Mouse (Mus musculus) ovary, adult 10 weeks (tissue): Measurements from ENCODE around the gene Ruvbl2. TPM values are rescaled to one million over a fixed set of nuclear protein-coding genes. Genes with fewer than 3 reads are reported as not detected.

ENCODE experiments used
- polyA plus RNA-seq: library from polyadenylated mRNA; stranded (reverse); fragments of 350-450 nt; fragmentation: Illumina TruSeq; extraction: RNeasy Lipid Tissue Mini Kit (QIAGEN cat#74804); gene quantifications from one replicate; pipeline ENCODE4 v1.2.3, GENCODE M21; 2014

Gene Ruvbl2
- polyA plus RNA-seq: 2.1 TPM

GRCm38 (mm10) chr7:45437521-45438276 is at the start of gene Ruvbl2:
TSS of gene Ruvbl2 (minus strand) at chr7:45438096.

GRCm38 (mm10) chr7:45486761-45487415 is 49.0 kb upstream of the Ruvbl2 start, which contains the start of gene Gm45808:
TSS of gene Gm45808 (minus strand) at chr7:45486811.

GRCm38 (mm10) chr7:45481374-45481927 is 43.6 kb upstream of the Ruvbl2 start, which contains the start of gene Tulp2:
TSS of gene Tulp2 (plus strand) at chr7:45481877.

DNA sequence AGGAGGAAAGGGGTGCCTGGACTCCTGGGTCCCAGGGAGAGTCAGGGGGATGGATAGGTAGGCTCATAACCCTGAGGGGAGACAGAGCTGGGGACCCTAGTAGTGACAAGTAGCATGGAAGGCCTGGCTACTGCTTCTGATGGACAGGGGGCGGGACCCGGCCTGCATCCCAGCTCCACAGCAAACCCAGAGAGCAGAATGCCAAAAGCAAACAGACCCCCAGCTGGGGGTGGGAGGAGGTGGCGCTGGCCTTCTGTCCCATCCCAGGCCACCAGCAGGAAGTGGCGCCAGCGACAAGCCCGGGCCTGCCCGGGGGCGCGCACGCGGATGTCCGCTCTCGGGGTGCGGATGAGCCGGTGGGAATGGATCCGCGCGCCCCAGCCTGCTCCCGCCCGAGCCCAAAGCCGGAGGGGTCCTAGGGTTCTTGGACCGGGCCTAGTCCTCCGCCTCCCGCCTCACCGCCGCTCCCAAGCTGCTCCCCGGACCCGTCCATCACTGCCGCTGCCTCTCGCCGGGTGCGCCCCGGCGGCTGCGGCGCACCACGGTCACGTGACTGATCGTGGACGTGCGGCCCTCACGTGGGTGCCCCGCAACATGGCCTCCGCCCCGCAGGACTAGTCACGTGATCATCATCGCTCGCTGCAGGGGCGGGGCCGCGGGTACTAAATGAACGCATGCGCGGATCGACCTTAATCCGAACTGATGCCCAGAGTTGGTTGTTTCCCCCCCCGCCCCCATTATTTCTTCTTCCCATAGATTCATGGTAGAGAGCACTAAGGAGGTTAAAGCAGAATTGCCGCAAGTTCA is 28.6 kb upstream of the Ruvbl2 start, which contains the start of gene Bax:
Gene Bax (minus strand): TSS at position 616 of the 807 bp plus-strand sequence.

GRCm38 (mm10) chr7:45459564-45460140 is 21.8 kb upstream of the Ruvbl2 start, which contains the start of gene Ftl1:
TSS of gene Ftl1 (minus strand) at chr7:45459884.

DNA sequence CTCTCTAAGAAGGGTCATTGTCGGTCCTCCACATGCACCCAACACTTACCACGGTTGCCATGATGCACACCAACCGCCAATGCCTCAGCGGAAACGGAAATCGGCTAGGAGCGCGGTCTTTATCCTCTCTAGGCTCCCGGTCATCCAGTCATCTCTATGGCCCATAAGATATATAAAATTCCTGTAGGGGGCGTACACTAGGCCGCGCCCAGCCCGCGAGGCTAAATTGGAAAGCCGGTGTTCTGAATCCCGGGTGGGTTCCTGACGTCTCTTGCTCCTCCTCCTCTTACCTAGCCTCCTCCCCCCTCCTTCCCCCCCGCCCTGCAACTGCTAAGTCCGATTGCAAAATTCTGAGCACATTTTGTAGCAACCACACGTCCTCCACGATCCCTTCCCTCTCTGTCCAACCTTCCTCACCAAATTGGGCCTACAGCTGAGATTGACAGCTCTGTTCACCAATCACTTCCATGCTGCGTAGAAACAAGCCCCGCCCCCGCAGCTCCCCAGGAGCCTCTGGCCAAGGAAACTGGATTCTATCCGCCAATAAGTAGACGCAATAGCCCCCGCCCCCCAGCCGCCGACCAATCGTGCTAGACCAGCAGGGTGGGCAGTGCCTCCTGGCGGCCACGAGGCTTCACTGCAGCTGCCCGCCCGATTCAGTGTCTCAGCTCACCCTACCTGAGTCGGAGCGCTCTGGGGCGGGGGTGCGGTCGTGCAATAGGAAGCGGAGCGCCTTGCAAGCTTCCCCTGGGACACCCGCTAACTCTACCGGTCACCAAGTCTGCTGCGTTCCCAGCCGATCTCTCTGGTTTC is 3.5 kb downstream of the Ruvbl2 start, which contains the start of gene Gys1:
Gene Gys1 (plus strand): TSS at position 642 of the 813 bp plus-strand sequence.

GRCm38 (mm10) chr7:45420615-45420919 is 17.3 kb downstream of the Ruvbl2 start, which contains the start of gene Lhb:
TSS of gene Lhb (plus strand) at chr7:45420820.

GRCm38 (mm10) chr7:45413113-45413863 is 24.6 kb downstream of the Ruvbl2 start, which contains the start of gene Ntf5:
TSS of gene Ntf5 (plus strand) at chr7:45413695.

DNA sequence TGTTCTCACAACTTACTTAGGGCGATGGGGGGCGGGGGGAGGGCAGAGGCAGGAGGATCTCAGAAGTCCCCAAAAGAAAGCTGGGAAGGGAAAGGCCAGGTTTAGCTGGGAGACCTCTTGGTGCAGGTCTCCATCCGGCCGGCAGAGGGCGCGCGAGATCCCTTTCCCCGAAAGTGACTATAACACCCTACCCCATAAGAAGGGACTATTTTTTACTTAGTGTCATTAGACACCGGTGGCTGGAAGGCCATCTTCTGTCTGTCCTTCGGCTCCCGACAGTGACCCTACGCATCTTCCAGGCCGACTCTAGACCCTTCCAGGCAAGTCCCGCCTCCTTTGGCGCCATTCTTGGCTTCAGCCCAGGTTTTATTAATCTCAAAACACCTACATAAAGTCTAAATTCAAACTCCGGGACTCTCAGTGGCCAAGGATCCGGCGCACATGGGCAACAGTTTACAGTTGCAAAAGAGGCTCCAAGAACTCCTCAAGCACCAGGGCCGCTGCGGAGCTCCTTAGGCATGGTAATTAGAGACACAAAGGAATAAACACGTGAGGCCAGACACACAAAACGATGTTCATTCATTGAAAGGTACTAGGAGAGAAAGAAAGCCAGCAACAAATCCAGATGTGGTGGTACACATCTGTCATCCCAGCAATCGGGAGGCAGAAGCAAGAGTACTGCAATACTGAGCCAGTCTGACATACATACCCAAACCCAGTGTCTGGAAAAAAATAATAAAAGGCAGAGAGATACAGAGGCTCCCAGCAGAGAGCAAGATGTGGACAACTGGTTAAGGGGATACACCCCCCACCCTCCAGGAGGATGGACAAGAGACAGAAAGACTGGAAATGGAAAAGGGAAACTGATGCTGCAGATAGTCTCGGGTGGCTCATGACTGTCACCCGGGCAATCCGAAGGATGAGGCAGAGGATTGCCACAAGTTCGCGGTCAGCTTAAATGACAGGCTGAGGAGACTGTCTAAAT is 32.5 kb downstream of the Ruvbl2 start, which contains the start of gene Kcna7:
Gene Kcna7 (plus strand): TSS at position 563 of the 985 bp plus-strand sequence.

GRCm38 (mm10) chr7:45395578-45396336 is 42.1 kb downstream of the Ruvbl2 start, which contains the start of gene Snrnp70:
TSS of gene Snrnp70 (minus strand) at chr7:45395742.

Other genes starting within 250 kb of the Ruvbl2 start
- gene Ccdc155, start 233.2 kb downstream of the Ruvbl2 start, polyA plus RNA-seq: not detected
- not detected for gene Dkkl1, start 225.9 kb downstream of the Ruvbl2 start, polyA plus RNA-seq
- 10.9 TPM for gene Tead2, start 222.3 kb downstream of the Ruvbl2 start, polyA plus RNA-seq
- not detected for gene Cd37, start 199.0 kb downstream of the Ruvbl2 start, polyA plus RNA-seq
- gene Slc6a16, start 197.0 kb downstream of the Ruvbl2 start, polyA plus RNA-seq: not detected
- not detected for gene Slc6a21, start 160.6 kb downstream of the Ruvbl2 start, polyA plus RNA-seq
- gene Trpm4, start 104.3 kb downstream of the Ruvbl2 start, polyA plus RNA-seq: 0.46 TPM
- 0.31 TPM for gene Hrc, start 102.8 kb downstream of the Ruvbl2 start, polyA plus RNA-seq
- not detected for gene Ppfia3, start 71.1 kb downstream of the Ruvbl2 start, polyA plus RNA-seq
- not detected for gene Lin7b, start 67.5 kb downstream of the Ruvbl2 start, polyA plus RNA-seq
- gene Snrnp70, start 42.4 kb downstream of the Ruvbl2 start, polyA plus RNA-seq: 78.5 TPM
- not detected for gene Kcna7, start 32.4 kb downstream of the Ruvbl2 start, polyA plus RNA-seq
- gene Ntf5, start 24.4 kb downstream of the Ruvbl2 start, polyA plus RNA-seq: 2.6 TPM
- not detected for gene Lhb, start 17.3 kb downstream of the Ruvbl2 start, polyA plus RNA-seq
- 4.5 TPM for gene Gys1, start 3.3 kb downstream of the Ruvbl2 start, polyA plus RNA-seq
- gene Ftl1, start 21.8 kb upstream of the Ruvbl2 start, polyA plus RNA-seq: 0.88 TPM
- 1.9 TPM for gene Bax, start 28.8 kb upstream of the Ruvbl2 start, polyA plus RNA-seq
- gene Tulp2, start 43.8 kb upstream of the Ruvbl2 start, polyA plus RNA-seq: 2.3 TPM
- gene Gm45808, start 48.7 kb upstream of the Ruvbl2 start, polyA plus RNA-seq: not detected
- 28.5 TPM for gene Dhdh, start 50.7 kb upstream of the Ruvbl2 start, polyA plus RNA-seq
- gene Nucb1, start 72.3 kb upstream of the Ruvbl2 start, polyA plus RNA-seq: 55.5 TPM
- 2.3 TPM for gene Ppp1r15a, start 88.2 kb upstream of the Ruvbl2 start, polyA plus RNA-seq
- 0.43 TPM for gene Plekha4, start 88.2 kb upstream of the Ruvbl2 start, polyA plus RNA-seq
- gene Hsd17b14, start 116.8 kb upstream of the Ruvbl2 start, polyA plus RNA-seq: not detected
- gene Bcat2, start 132.1 kb upstream of the Ruvbl2 start, polyA plus RNA-seq: 2.1 TPM
- not detected for gene Fgf21, start 177.4 kb upstream of the Ruvbl2 start, polyA plus RNA-seq
- gene Fut1, start 179.2 kb upstream of the Ruvbl2 start, polyA plus RNA-seq: not detected
- gene Izumo1, start 183.7 kb upstream of the Ruvbl2 start, polyA plus RNA-seq: not detected
- not detected for gene Rasip1, start 189.4 kb upstream of the Ruvbl2 start, polyA plus RNA-seq
- gene Mamstr, start 201.9 kb upstream of the Ruvbl2 start, polyA plus RNA-seq: 0.51 TPM
- gene Fut2, start 228.3 kb upstream of the Ruvbl2 start, polyA plus RNA-seq: 0.94 TPM
- not detected for gene Ntn5, start 245.9 kb upstream of the Ruvbl2 start, polyA plus RNA-seq